Mouse (Mus musculus): ENCODE results near the gene Cyp24a1.

GRCm38 (mm10) chr2:170528061-170528460, 31.1 kb upstream of the Cyp24a1 start:
- TF ChIP-seq POLR2A (IDR thresholded peaks at IDR 0.05; ENCODE audit: insufficient read length, low read depth) (no peak), MAX (IDR thresholded peaks at IDR 0.05; ENCODE audit: low read depth) (no peak), E2F4 (IDR thresholded peaks at IDR 0.05; ENCODE audit: insufficient read depth) (no peak), TCF12 (IDR thresholded peaks at IDR 0.05; ENCODE audit: insufficient read depth, poor library complexity, severe bottlenecking) (no peak), POLR2AphosphoS2 (IDR thresholded peaks at IDR 0.05; ENCODE audit: insufficient read length, low read depth) (no peak), USF1 (IDR thresholded peaks at IDR 0.05; ENCODE audit: low read depth) (no peak), SRF (IDR thresholded peaks at IDR 0.05; ENCODE audit: control insufficient read depth, insufficient read length, low read depth) (no peak), CEBPB (IDR thresholded peaks at IDR 0.05; ENCODE audit: insufficient read depth, poor library complexity, severe bottlenecking) (no peak), REST (IDR thresholded peaks at IDR 0.05; ENCODE audit: insufficient read depth, insufficient read length) (no peak), MYOD1 (IDR thresholded peaks at IDR 0.05; ENCODE audit: control insufficient read depth in 1 of 3, insufficient read length in 2 of 3, low read depth in 2 of 3) (no peak), TCF3 (IDR thresholded peaks at IDR 0.05; ENCODE audit: insufficient read length, low read depth) (no peak), MYOG (IDR thresholded peaks at IDR 0.05; ENCODE audit: control insufficient read depth in 1 of 3, insufficient read depth in 1 of 3, insufficient read length in 2 of 3, low read depth in 2 of 3) (no peak)

Measured in myocyte (in vitro differentiated cells).